Mouse (Mus musculus) R1 (cell line): ENCODE results near the gene Haus6.
"Not testable (repeated sequence)": the region's sequence is repeated elsewhere in the genome, so short reads cannot be mapped to it uniquely, and the experiment has no call there.

Experiments used
- DNase-seq: peaks from one replicate; pipeline ENCODE4 v3.0.0-alpha.2; 2018; ENCODE audit warnings: low read depth, low spot score

Gene Haus6

GRCm38 (mm10) chr4:86611524-86612288 lies at the start of gene Haus6:
Haus6 (minus strand) TSS chr4:86612055.
- DNase-seq = peak; percentile 100

GRCm38 (mm10) chr4:86657176-86657575 lies 45.3 kb upstream of the Haus6 start:
- no peak for DNase-seq

- not testable (repeated sequence) for DNase-seq
Observed at GRCm38 (mm10) chr4:86656410-86656809, 44.6 kb upstream of the Haus6 start.

- peak; percentile 61 for DNase-seq
Observed at GRCm38 (mm10) chr4:86651686-86652384, 40.0 kb upstream of the Haus6 start.

- not testable (repeated sequence) for DNase-seq
Observed at GRCm38 (mm10) chr4:86648394-86648793, 36.5 kb upstream of the Haus6 start.

- DNase-seq = peak; percentile 77
Observed at GRCm38 (mm10) chr4:86637561-86637960, 25.7 kb upstream of the Haus6 start.

- not testable (repeated sequence) for DNase-seq
Observed at GRCm38 (mm10) chr4:86634873-86635272, 23.0 kb upstream of the Haus6 start.

GRCm38 (mm10) chr4:86634312-86634711 lies 22.5 kb upstream of the Haus6 start:
- DNase-seq = not testable (repeated sequence)

GRCm38 (mm10) chr4:86632556-86632955 lies 20.7 kb upstream of the Haus6 start:
- not testable (repeated sequence) for DNase-seq

GRCm38 (mm10) chr4:86631831-86632230 lies 20.0 kb upstream of the Haus6 start:
- no peak for DNase-seq

- DNase-seq = not testable (repeated sequence)
Observed at GRCm38 (mm10) chr4:86626496-86626895, 14.6 kb upstream of the Haus6 start.

GRCm38 (mm10) chr4:86625463-86625862 lies 13.6 kb upstream of the Haus6 start:
- DNase-seq = no peak

GRCm38 (mm10) chr4:86622532-86622931 lies 10.7 kb upstream of the Haus6 start:
- DNase-seq = not testable (repeated sequence)

GRCm38 (mm10) chr4:86622116-86622515 lies 10.3 kb upstream of the Haus6 start:
- DNase-seq = no peak

GRCm38 (mm10) chr4:86620506-86620905 lies 8.7 kb upstream of the Haus6 start:
- DNase-seq = no peak

GRCm38 (mm10) chr4:86612289-86612620 lies 400 bp upstream of the Haus6 start:
- DNase-seq = no peak

GRCm38 (mm10) chr4:86591304-86591703 lies 20.6 kb downstream of the Haus6 start:
- no peak for DNase-seq

GRCm38 (mm10) chr4:86588236-86588635 lies 23.6 kb downstream of the Haus6 start:
- DNase-seq = peak; percentile 40

GRCm38 (mm10) chr4:86580591-86580990 lies 31.3 kb downstream of the Haus6 start:
- DNase-seq = no peak

- DNase-seq = no peak
Observed at GRCm38 (mm10) chr4:86580056-86580455, 31.8 kb downstream of the Haus6 start.

- DNase-seq = no peak
Observed at GRCm38 (mm10) chr4:86576630-86577225, 35.1 kb downstream of the Haus6 start.

- DNase-seq = peak; percentile 54
Observed at GRCm38 (mm10) chr4:86576120-86576541, 35.7 kb downstream of the Haus6 start.
